Mouse (Mus musculus) midbrain, embryonic 15.5 days (tissue): ENCODE measurements around the gene Ndufa1. TPM values are rescaled to one million over a fixed set of nuclear protein-coding genes. Genes with fewer than 3 reads are reported as not detected.
"Not testable (repeated sequence)": the region's sequence is repeated elsewhere in the genome, so short reads cannot be mapped to it uniquely, and the experiment has no call there.

Experiments
- ATAC-seq: fragments of 200-750 bp; cut with Nextera tagmentation; replicated peaks from 2 replicates; pipeline ENCODE4 v1.8.0; 2017; ENCODE audit warnings: moderate TSS enrichment
- H3K27ac ChIP-seq: fragments of 300-500 bp; sonication (generic); 2 replicates; pipeline ENCODE4 v1.5.1; 2015; ENCODE audit warnings: mild to moderate bottlenecking, inconsistent platforms
- H3K27me3 ChIP-seq: fragments of 300-500 bp; sonication (generic); replicated peaks from 2 replicates; pipeline ENCODE4 v1.6.1; 2015; ENCODE audit warnings: inconsistent platforms
- H3K36me3 ChIP-seq: fragments of 300-500 bp; sonication (generic); replicated peaks from 2 replicates; pipeline ENCODE4 v1.6.1; 2015; ENCODE audit warnings: inconsistent platforms
- H3K4me1 ChIP-seq: fragments of 300-500 bp; sonication (generic); 2 replicates; pipeline ENCODE4 v1.6.1; 2015; ENCODE audit warnings: inconsistent platforms
- H3K4me2 ChIP-seq: fragments of 300-500 bp; sonication (generic); 2 replicates; pipeline ENCODE4 v1.6.1; 2015; ENCODE audit warnings: inconsistent platforms, mild to moderate bottlenecking, moderate library complexity
- H3K4me3 ChIP-seq: fragments of 300-500 bp; sonication (generic); 2 replicates; pipeline ENCODE4 v1.5.1; 2015; ENCODE audit warnings: mild to moderate bottlenecking, inconsistent platforms
- H3K9ac ChIP-seq: fragments of 300-500 bp; sonication (generic); 2 replicates; pipeline ENCODE4 v1.6.1; 2015; ENCODE audit warnings: mild to moderate bottlenecking, inconsistent platforms
- H3K9me3 ChIP-seq: fragments of 300-500 bp; sonication (generic); 2 replicates; pipeline ENCODE4 v1.6.1; 2016; ENCODE audit warnings: inconsistent platforms
- WGBS: fragments of 180-500 bp; shearing (Covaris S2); methylation state at CpG from one replicate; pipeline ENCODE4 v1.1.7; 2015; ENCODE audit warnings: mixed read lengths; 5-methylcytosine and 5-hydroxymethylcytosine counted together
- polyA plus RNA-seq: library from polyadenylated mRNA; unstranded; fragments of >200 nt; fragmentation: Nextera tagmentation; extraction: Ambion mirVana; gene quantifications from 2 replicates; pipeline ENCODE4 v1.2.1, GENCODE M21; 2015

Gene Ndufa1
- polyA plus RNA-seq = 638 and 672 TPM in 2 replicates

DNA sequence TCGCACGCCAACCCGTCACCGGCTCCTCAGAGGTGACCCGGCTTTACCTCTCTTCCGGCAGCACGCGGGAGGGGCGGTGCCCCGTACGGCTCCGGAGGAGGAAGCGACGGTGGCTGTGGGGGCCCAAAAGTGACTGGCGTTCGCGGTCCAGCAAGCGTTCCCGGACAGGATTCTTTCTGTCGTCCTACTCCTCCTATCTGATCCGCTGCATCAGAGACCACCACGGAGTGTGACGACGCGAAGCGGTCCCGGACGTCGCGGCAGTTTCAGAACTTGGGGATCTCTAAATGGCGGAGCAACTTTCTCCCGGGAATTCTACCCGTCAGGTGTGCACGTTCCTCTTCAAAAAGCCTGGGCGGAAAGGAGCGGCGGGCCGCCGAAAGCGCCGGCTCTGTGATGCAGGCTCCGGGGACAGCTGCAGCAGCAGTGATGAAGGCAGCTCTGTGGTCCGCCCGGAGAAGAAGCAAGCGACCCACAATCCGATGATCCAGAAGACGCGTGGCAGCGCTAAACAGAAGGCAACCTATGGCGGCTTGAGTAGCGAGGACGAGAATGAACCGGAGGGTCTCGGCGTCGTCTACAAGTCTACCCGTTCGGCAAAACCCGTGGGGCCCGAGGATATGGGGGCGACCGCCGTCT is at the start of gene Ndufa1, which contains the start of gene Rnf113a1:
Gene Ndufa1 (minus strand): TSS at position 59 of the 639 bp plus-strand sequence.
Gene Rnf113a1 (plus strand): TSS at position 141 of the 639 bp plus-strand sequence.
- WGBS = 22% methylated on average over 63 of the region's 63 CpGs

DNA sequence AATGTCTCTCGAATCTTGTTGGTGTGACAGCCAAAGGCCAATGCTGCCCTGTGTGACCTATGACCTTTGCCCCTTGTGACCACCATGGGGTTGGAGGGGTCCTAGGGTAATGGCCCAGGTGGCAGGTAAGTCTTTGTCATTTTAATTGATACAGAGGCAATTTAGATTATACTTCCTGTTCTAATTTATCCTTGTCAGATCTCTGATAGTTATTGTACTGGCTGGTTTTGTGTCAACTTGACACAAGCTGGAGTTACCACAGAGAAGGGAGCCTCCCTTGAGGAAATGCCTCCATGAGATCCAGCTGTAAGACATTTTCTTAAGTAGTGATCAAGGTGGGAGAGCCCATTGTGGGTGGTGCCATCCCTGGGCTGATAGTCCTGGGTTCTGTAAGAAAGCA is 31.2 kb upstream of the Ndufa1 start, which contains the start of gene Rhox1:
Gene Rhox1 (minus strand): TSS at position 101 of the 400 bp plus-strand sequence.
- H3K4me3 ChIP-seq, H3K4me1 ChIP-seq, ATAC-seq, H3K4me2 ChIP-seq, H3K27ac ChIP-seq, H3K9ac ChIP-seq, H3K36me3 ChIP-seq, H3K27me3 ChIP-seq, H3K9me3 ChIP-seq: not testable (repeated sequence)
- WGBS = 64% methylated on average over 1 of the region's 1 CpGs

More for the DNA sequence above, at the start of gene Ndufa1, which contains the start of gene Rnf113a1:
- H3K9ac ChIP-seq = peak within 1 kb of the TSS; percentile 46
- peak; percentile 96 for ATAC-seq
- H3K4me1 ChIP-seq = peaks cover 12% of the 10 kb centered on the region
- peak within 1 kb of the TSS; percentile 82 for H3K27ac ChIP-seq
- no peaks in the 10 kb centered on the region for H3K27me3 ChIP-seq
- peak within 1 kb of the TSS; percentile 46 for H3K4me3 ChIP-seq
- no peaks in the 10 kb centered on the region for H3K36me3 ChIP-seq
- H3K9me3 ChIP-seq = no peaks in the 10 kb centered on the region
- H3K4me2 ChIP-seq = peak within 1 kb of the TSS; percentile 53

DNA sequence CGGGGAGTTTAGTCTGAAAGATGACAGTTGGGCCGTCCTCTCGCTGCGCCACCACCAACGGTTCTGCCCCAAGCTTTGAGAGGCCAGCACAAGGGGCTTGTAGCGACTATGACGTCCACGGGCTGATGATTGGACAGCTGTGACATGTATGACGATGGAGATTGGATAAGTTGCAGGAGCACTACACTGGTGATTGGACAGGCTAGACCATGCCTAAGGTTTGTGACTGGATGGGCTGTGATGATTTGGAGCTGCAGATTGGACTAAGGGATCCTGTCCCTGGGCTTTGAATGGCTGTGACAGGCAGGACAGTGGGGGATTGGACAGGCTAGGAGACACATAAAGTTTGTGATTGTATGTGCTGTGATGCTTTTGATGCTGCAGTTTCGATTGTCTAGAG is 20.0 kb upstream of the Ndufa1 start, which contains the start of gene Gm9:
Gene Gm9 (minus strand): TSS at position 101 of the 400 bp plus-strand sequence.
- Histone ChIP-seq H3K4me2 (no peak within 1 kb of the TSS), H3K9me3 (no peaks in the 10 kb centered on the region), H3K36me3 (no peaks in the 10 kb centered on the region), H3K27ac (no peak within 1 kb of the TSS), H3K27me3 (no peaks in the 10 kb centered on the region), H3K9ac (no peak within 1 kb of the TSS), H3K4me3 (no peak within 1 kb of the TSS), H3K4me1 (no peaks in the 10 kb centered on the region)
- WGBS = 86% methylated on average over 10 of the region's 10 CpGs
- no peak for ATAC-seq

DNA sequence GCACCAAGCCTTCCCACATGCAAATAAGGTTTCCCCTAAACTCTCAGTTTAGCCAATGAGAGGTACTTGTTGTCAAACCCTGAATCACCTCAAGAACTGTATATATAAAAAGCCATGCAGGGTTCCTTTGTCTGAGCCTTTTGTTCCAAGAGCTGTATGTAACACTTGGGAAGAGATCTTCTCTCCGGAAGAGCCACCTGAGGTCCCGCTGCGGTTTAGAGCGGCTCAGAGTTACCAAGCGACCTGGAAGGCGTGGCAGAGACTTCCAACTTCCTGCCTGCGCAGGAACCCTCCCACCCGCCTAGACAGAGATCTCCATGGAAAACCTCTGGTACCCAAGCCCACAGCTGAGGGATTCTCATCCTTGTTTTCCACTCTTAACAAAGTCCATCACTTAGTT is 7.7 kb upstream of the Ndufa1 start:
- H3K4me2 ChIP-seq = no peak overlapping the region
- H3K4me3 ChIP-seq = no peak overlapping the region
- no peaks in the 10 kb centered on the region for H3K9me3 ChIP-seq
- no peak overlapping the region for H3K9ac ChIP-seq
- no peaks in the 10 kb centered on the region for H3K4me1 ChIP-seq
- H3K36me3 ChIP-seq = no peaks in the 10 kb centered on the region
- no peak for ATAC-seq
- 62% methylated on average over 8 of the region's 8 CpGs for WGBS
- H3K27ac ChIP-seq = no peak overlapping the region
- no peaks in the 10 kb centered on the region for H3K27me3 ChIP-seq

DNA sequence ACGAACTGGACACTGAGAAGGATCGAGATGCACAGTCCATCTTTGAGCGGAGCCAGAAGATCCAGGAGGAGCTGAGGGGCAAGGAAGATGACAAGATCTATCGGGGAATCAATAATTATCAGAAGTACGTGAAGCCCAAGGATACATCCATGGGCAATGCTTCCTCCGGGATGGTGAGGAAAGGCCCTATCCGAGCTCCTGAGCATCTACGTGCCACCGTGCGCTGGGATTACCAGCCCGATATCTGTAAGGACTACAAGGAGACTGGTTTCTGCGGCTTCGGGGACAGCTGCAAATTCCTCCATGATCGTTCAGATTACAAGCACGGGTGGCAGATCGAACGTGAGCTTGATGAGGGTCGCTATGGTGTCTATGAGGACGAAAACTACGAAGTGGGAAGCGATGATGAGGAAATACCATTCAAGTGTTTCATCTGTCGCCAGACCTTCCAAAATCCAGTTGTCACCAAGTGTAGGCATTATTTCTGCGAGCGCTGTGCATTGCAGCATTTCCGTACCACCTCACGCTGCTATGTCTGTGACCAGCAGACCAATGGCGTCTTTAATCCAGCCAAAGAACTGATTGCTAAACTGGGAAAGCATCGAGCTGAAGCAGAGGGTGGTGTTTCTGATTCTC is 899 bp upstream of the Ndufa1 start:
- ATAC-seq = peak; percentile 45
- peak overlapping the region; percentile 45 for H3K9ac ChIP-seq
- WGBS = 30% methylated on average over 28 of the region's 28 CpGs

DNA sequence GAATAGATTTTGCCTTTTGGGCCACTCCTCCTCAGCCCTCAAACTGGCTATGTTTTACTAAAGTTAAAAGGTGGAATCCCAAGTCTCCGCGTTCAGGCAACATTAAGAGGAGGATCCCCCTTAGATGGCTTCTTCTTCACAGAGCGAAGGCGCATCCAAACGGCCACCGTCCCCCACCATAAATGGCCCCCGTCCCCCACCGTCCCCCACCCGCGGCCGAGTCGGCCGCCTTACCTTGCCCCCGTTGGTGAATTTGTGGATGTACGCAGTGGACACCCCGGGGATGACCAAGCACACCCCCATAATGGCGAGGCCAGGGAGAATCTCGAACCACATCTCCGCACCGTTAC is 233 bp downstream of the Ndufa1 start:
- Histone ChIP-seq H3K9ac (peak overlapping the region; percentile 46), H3K27ac (peak overlapping the region; percentile 82; the same call in 1 of the 2 replicates), H3K4me2 (peak overlapping the region; percentile 53), H3K4me3 (peak overlapping the region; percentile 46), H3K9me3 (no peaks in the 10 kb centered on the region), H3K27me3 (no peaks in the 10 kb centered on the region), H3K4me1 (peaks cover 12% of the 10 kb centered on the region), H3K36me3 (no peaks in the 10 kb centered on the region)
- peak; percentile 79 for ATAC-seq
- 30% methylated on average over 20 of the region's 20 CpGs for WGBS

More for the DNA sequence above, 899 bp upstream of the Ndufa1 start:
- Histone ChIP-seq H3K36me3 (no peaks in the 10 kb centered on the region), H3K27ac (peak overlapping the region; percentile 82), H3K4me3 (peak overlapping the region; percentile 46), H3K9me3 (no peaks in the 10 kb centered on the region), H3K4me1 (peaks cover 12% of the 10 kb centered on the region), H3K27me3 (no peaks in the 10 kb centered on the region), H3K4me2 (peak overlapping the region; percentile 53)

DNA sequence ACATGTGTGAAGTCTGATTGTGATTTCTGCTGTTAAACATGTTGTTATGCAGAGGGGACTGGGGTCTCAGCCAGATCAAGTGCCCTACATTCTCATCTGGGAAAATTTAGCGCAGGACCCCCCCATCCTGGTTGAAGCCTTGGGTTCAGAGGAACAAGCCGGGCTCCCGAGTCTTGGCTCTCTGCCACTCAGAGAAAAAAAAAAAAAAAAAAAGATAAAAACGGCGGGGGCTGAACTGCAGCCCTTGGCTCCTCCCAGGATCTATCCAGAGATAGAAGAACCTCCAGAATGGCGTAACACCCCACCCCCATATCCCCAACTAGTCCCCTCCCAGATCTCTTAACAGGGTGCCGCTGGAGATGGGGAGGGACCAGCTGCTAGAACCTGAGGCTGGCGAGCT is 6.6 kb downstream of the Ndufa1 start:
- H3K9ac ChIP-seq, H3K27me3 ChIP-seq, ATAC-seq, H3K9me3 ChIP-seq, H3K4me3 ChIP-seq, H3K36me3 ChIP-seq, H3K4me2 ChIP-seq, H3K4me1 ChIP-seq, H3K27ac ChIP-seq: not testable (repeated sequence)
- WGBS = 69% methylated on average over 8 of the region's 8 CpGs

DNA sequence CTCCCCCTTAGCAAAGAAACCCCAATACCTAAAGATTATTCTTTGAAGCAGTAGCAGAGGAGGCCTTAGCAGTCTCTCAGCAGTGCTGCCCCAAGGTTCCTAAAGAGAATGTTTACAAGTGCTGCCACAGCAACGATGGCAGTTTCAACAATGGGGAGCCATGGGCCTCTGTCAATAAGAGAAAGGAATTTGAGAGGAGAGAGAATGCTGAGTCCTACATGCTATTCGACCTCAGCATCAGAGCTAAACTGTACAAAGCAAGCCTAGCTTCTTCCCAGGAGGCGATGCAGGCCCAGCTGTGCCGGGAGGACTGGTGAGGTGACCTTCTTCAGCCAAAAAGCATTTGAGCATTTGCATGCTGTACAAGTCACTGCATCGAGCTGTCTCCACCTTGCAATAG is 22.2 kb downstream of the Ndufa1 start, which contains the start of gene Akap14:
Gene Akap14 (minus strand): TSS at position 101 of the 400 bp plus-strand sequence.
- Histone ChIP-seq H3K36me3 (no peaks in the 10 kb centered on the region), H3K4me3 (no peak within 1 kb of the TSS), H3K27me3 (no peaks in the 10 kb centered on the region), H3K4me1 (no peaks in the 10 kb centered on the region), H3K27ac (no peak within 1 kb of the TSS), H3K9me3 (no peaks in the 10 kb centered on the region), H3K9ac (no peak within 1 kb of the TSS), H3K4me2 (no peak within 1 kb of the TSS)
- 37% methylated on average over 5 of the region's 5 CpGs for WGBS
- no peak for ATAC-seq

DNA sequence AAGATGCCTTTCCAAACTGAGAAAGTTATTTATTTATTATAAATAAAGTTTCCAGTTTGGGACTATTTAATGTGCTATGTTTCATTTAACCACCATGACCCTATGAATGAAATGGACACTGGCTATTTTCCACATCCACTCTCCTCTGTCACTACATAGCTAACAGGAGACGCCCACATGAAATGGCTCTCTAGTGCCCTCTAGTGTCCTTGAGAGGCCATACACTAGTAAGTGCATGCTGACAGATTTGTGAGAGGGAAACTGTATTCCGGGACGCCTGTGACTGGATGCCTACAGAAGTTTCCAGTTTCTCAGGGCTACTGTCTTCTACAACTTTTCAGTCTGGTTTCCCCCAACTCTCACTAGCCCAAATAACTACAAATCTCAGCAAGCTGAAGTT is 23.9 kb downstream of the Ndufa1 start:
- Histone ChIP-seq H3K27me3 (no peaks in the 10 kb centered on the region), H3K4me2 (no peak overlapping the region), H3K4me3 (no peak overlapping the region), H3K36me3 (no peaks in the 10 kb centered on the region), H3K4me1 (no peaks in the 10 kb centered on the region), H3K9ac (no peak overlapping the region), H3K27ac (no peak overlapping the region), H3K9me3 (no peaks in the 10 kb centered on the region)
- no peak for ATAC-seq
- WGBS = 27% methylated on average over 3 of the region's 3 CpGs

DNA sequence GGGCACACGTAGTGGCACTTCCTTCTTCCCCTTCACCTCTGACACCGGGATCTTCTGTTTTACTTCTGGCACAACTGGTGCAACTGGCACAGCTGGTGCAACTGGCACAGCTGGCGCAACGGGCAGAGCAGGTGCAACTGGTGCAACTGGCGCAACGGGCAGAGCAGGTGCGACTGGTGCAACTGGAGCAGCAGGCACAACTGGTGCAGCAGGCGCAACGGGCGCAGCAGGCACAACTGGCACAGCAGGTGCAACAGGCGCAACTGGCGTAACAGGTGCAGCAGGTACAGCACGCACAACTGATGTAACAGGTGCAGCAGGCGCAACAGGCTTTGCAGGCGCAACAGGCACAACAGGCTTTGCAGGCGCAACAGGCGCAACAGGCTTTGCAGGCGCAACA is 27.8 kb downstream of the Ndufa1 start:
- Histone ChIP-seq H3K36me3 (no peaks in the 10 kb centered on the region), H3K4me1 (no peaks in the 10 kb centered on the region), H3K9ac (no peak overlapping the region), H3K4me2 (no peak overlapping the region), H3K4me3 (no peak overlapping the region), H3K27me3 (no peaks in the 10 kb centered on the region), H3K9me3 (no peaks in the 10 kb centered on the region), H3K27ac (no peak overlapping the region)
- no peak for ATAC-seq
- 82% methylated on average over 18 of the region's 18 CpGs for WGBS

DNA sequence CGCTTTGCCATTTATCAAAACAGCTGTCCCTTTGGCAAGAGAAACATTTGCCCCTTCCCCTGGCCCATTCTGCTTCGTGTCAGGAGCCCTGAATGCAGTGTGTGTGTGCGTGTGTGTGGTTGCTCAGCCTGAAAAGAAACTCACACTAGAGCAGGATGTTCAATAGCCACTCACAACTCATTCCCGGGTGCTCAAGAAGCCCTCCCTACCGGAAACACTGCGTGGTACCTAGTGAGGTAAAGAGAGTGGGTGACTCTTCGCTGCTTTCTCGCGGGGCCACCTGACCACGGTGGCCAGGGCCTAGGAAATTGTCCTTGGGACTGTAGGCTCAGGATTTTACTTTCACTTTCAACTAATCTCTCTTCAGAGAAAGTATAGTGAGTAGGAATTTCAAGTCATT is 29.8 kb downstream of the Ndufa1 start:
- 84% methylated on average over 10 of the region's 10 CpGs for WGBS
- no peaks in the 10 kb centered on the region for H3K9me3 ChIP-seq
- no peak overlapping the region for H3K4me2 ChIP-seq
- H3K4me1 ChIP-seq = no peaks in the 10 kb centered on the region
- H3K27me3 ChIP-seq = no peaks in the 10 kb centered on the region
- H3K27ac ChIP-seq = no peak overlapping the region
- no peak for ATAC-seq
- H3K36me3 ChIP-seq = no peaks in the 10 kb centered on the region
- H3K9ac ChIP-seq = no peak overlapping the region
- no peak overlapping the region for H3K4me3 ChIP-seq

DNA sequence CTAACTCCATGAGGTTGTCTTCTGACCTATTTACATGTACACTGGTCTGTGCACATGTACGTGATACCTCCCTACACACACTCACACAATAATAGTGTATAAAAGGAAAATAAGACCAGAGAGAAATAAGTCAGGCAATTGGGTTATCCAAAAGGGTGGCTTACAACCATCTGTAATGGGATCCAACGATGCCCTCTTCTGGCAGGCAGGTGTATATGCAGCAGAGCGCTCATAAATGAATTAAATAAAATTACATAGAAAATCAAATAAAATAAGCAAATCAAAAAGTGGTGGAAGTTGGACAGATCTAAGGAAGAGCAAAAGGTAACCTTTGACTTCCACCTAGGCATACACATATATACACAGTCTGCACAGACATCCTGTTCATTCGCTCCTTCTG is 33.1 kb downstream of the Ndufa1 start:
- H3K4me2 ChIP-seq = no peak overlapping the region
- H3K9me3 ChIP-seq = no peaks in the 10 kb centered on the region
- WGBS = 58% methylated on average over 4 of the region's 4 CpGs
- no peaks in the 10 kb centered on the region for H3K27me3 ChIP-seq
- ATAC-seq = no peak
- no peaks in the 10 kb centered on the region for H3K4me1 ChIP-seq
- H3K36me3 ChIP-seq = no peaks in the 10 kb centered on the region
- H3K9ac ChIP-seq = no peak overlapping the region
- H3K4me3 ChIP-seq = no peak overlapping the region
- H3K27ac ChIP-seq = no peak overlapping the region

DNA sequence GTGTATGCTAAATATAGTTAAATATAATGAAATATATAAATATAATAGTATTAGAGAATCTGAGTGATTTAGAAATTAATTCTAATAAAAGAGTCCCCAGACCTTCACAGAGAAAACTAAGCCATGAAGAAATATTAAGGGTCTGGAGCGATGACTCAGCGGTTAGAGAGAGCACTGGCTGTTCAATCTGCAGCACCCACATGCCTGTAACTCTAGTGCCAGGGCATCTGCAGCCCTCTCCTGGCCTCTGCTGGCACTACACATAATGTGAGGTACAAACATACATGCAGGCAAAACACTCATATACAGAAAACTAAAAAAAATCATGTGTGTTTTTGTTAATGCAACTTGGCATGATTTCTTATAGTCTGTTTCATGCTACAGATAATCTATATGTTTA is 46.0 kb downstream of the Ndufa1 start:
- Histone ChIP-seq H3K9ac (no peak overlapping the region), H3K36me3 (no peaks in the 10 kb centered on the region), H3K4me3 (no peak overlapping the region), H3K27ac (no peak overlapping the region), H3K4me1 (no peaks in the 10 kb centered on the region), H3K9me3 (no peaks in the 10 kb centered on the region), H3K27me3 (no peaks in the 10 kb centered on the region), H3K4me2 (no peak overlapping the region)
- no peak for ATAC-seq
- WGBS = 78% methylated on average over 2 of the region's 2 CpGs
